Mouse (Mus musculus) small intestine, adult 2 months (tissue): ENCODE data around the gene Lilra6. TPM values are rescaled to one million over a fixed set of nuclear protein-coding genes. Genes with fewer than 3 reads are reported as not detected.
"Not testable (repeated sequence)": the region's sequence is repeated elsewhere in the genome, so short reads cannot be mapped to it uniquely, and the experiment has no call there.

Experiments
- H3K27ac ChIP-seq: fragments of 200-500 bp; 2 replicates; pipeline ENCODE4 v1.5.1; 2012; ENCODE audit warnings: low read depth, low read length, control low read depth, inconsistent platforms; ENCODE audit not compliant: insufficient read depth
- H3K27me3 ChIP-seq: fragments of 200-500 bp; 2 replicates; pipeline ENCODE4 v1.6.1; 2012; ENCODE audit warnings: mild to moderate bottlenecking, moderate library complexity, low read length, inconsistent platforms; ENCODE audit not compliant: control insufficient read depth, insufficient read depth
- H3K36me3 ChIP-seq: fragments of 200-500 bp; 2 replicates; pipeline ENCODE4 v1.6.1; 2012; ENCODE audit warnings: mild to moderate bottlenecking, low read length, control low read depth, inconsistent platforms; ENCODE audit not compliant: control insufficient read depth, insufficient read depth
- H3K4me1 ChIP-seq: fragments of 200-500 bp; 2 replicates; pipeline ENCODE4 v1.6.1; 2012; ENCODE audit warnings: low read length, inconsistent platforms, mixed read lengths; ENCODE audit not compliant: control insufficient read depth, insufficient read depth, insufficient read length
- H3K4me3 ChIP-seq: fragments of 200-500 bp; 2 replicates; pipeline ENCODE4 v1.5.1; 2012; ENCODE audit warnings: low read depth, mild to moderate bottlenecking, control low read depth, inconsistent platforms, low read length, moderate library complexity
- CTCF ChIP-seq: fragments of 200-500 bp; IDR thresholded peaks from 2 replicates; pipeline ENCODE4 v1.5.1; 2012; ENCODE audit warnings: low read depth, mild to moderate bottlenecking, control low read depth, inconsistent platforms, low read length, moderate library complexity, mixed read lengths; ENCODE audit not compliant: insufficient replicate concordance, insufficient read length; ENCODE audit errors: extremely low read depth
- POLR2A ChIP-seq: fragments of 200-500 bp; IDR thresholded peaks from 2 replicates; pipeline ENCODE4 v1.6.1; 2012; ENCODE audit warnings: low read depth, mild to moderate bottlenecking, control low read depth, inconsistent platforms, low read length, moderate library complexity
- WGBS: fragments of 180-500 bp; shearing (Covaris S2); methylation state at CpG from one replicate; pipeline ENCODE4 v1.1.7; 2018; 5-methylcytosine and 5-hydroxymethylcytosine counted together
- polyA plus RNA-seq: library from polyadenylated mRNA; depleted of rRNA; stranded (reverse); fragments of >200 nt; gene quantifications from 2 replicates; pipeline ENCODE4 v1.2.3, GENCODE M21; 2012; rRNA removed

Gene Lilra6
- polyA plus RNA-seq, 1 experiment = 0.42 TPM

- Histone ChIP-seq H3K36me3 (no peaks in the 10 kb centered on the region), H3K27ac (no peak overlapping the region), H3K4me1 (no peaks in the 10 kb centered on the region), H3K27me3 (no peaks in the 10 kb centered on the region), H3K4me3 (no peak overlapping the region)
- TF ChIP-seq POLR2A (no peak), CTCF (no peak)
- WGBS = 53% methylated on average over 1 of the region's 1 CpGs
Observed at GRCm38 (mm10) chr7:3939866-3940525, 24.7 kb upstream of the Lilra6 start.

- H3K27me3 ChIP-seq, H3K4me1 ChIP-seq: not testable (repeated sequence)
Observed at GRCm38 (mm10) chr7:3935473-3935872, 20.2 kb upstream of the Lilra6 start.

GRCm38 (mm10) chr7:3903704-3904103 is 11.6 kb downstream of the Lilra6 start:
- no peaks in the 10 kb centered on the region for H3K4me1 ChIP-seq
- no peak overlapping the region for H3K27ac ChIP-seq

More at GRCm38 (mm10) chr7:3935473-3935872, 20.2 kb upstream of the Lilra6 start:
- H3K27ac ChIP-seq, H3K36me3 ChIP-seq, H3K4me3 ChIP-seq: not testable (repeated sequence)

GRCm38 (mm10) chr7:3898036-3898590 is 17.2 kb downstream of the Lilra6 start, which contains the start of gene Gm14548:
Gene Gm14548 (minus strand): TSS chr7:3898120.
- H3K27me3 ChIP-seq, H3K27ac ChIP-seq, H3K4me3 ChIP-seq, H3K36me3 ChIP-seq, H3K4me1 ChIP-seq: not testable (repeated sequence)
- WGBS = 45% methylated on average over 3 of the region's 3 CpGs

More at GRCm38 (mm10) chr7:3903704-3904103, 11.6 kb downstream of the Lilra6 start:
- no peak for TF ChIP-seq POLR2A
- no peak for TF ChIP-seq CTCF
- Histone ChIP-seq H3K27me3 (no peaks in the 10 kb centered on the region), H3K4me3 (no peak overlapping the region), H3K36me3 (no peaks in the 10 kb centered on the region)
- 16% methylated on average over 1 of the region's 1 CpGs for WGBS

GRCm38 (mm10) chr7:3875032-3875431 is 40.3 kb downstream of the Lilra6 start:
- H3K27ac ChIP-seq, H3K36me3 ChIP-seq, H3K27me3 ChIP-seq, H3K4me3 ChIP-seq, H3K4me1 ChIP-seq: not testable (repeated sequence)
- no CpG with 5 or more reads among the region's 1 CpGs for WGBS

Other genes with a start within 250 kb of the Lilra6 start
- gene Leng1, start 249.7 kb downstream of the Lilra6 start, polyA plus RNA-seq = 2.4 and 5.1 TPM in 2 replicates
- 119 and 229 TPM in 2 replicates for gene Tmc4, start 237.9 kb downstream of the Lilra6 start, polyA plus RNA-seq
- gene Tsen34, start 222.6 kb downstream of the Lilra6 start, polyA plus RNA-seq = 50.3 and 92.2 TPM in 2 replicates
- gene Mboat7, start 222.0 kb downstream of the Lilra6 start, polyA plus RNA-seq = 33.0 and 59.6 TPM in 2 replicates
- 1,258 and 1,397 TPM in 2 replicates for gene Rps9, start 211.5 kb downstream of the Lilra6 start, polyA plus RNA-seq
- 4.7 and 5.2 TPM in 2 replicates for gene Pirb, start 195.1 kb downstream of the Lilra6 start, polyA plus RNA-seq
- 0.11 and 0.18 TPM in 2 replicates for gene Gm15448, start 89.8 kb downstream of the Lilra6 start, polyA plus RNA-seq
- gene Pira2, start 70.5 kb downstream of the Lilra6 start, polyA plus RNA-seq = 0.41 and 0.83 TPM in 2 replicates
- 0.11 and 0.57 TPM in 2 replicates for gene Gm14548, start 17.4 kb downstream of the Lilra6 start, polyA plus RNA-seq
- gene Lair1, start 147.7 kb upstream of the Lilra6 start, polyA plus RNA-seq = 6.9 and 9.2 TPM in 2 replicates
- gene Ttyh1, start 203.9 kb upstream of the Lilra6 start, polyA plus RNA-seq = 21.5 and 23.4 TPM in 2 replicates
- gene Leng8, start 221.5 kb upstream of the Lilra6 start, polyA plus RNA-seq = 272 and 372 TPM in 2 replicates
- gene Leng9, start 234.9 kb upstream of the Lilra6 start, polyA plus RNA-seq = 24.5 and 92.5 TPM in 2 replicates
- gene Cdc42ep5, start 249.4 kb upstream of the Lilra6 start, polyA plus RNA-seq = 252 and 655 TPM in 2 replicates